Mouse (Mus musculus): ENCODE data around the gene Ctss. TPM values are rescaled to one million over a fixed set of nuclear protein-coding genes. Genes with fewer than 3 reads are reported as not detected.

Ctss gene
- total and polyA plus RNA-seq, 2 experiments from 2014 or later, result 9.8 to 26.6 TPM

DNA sequence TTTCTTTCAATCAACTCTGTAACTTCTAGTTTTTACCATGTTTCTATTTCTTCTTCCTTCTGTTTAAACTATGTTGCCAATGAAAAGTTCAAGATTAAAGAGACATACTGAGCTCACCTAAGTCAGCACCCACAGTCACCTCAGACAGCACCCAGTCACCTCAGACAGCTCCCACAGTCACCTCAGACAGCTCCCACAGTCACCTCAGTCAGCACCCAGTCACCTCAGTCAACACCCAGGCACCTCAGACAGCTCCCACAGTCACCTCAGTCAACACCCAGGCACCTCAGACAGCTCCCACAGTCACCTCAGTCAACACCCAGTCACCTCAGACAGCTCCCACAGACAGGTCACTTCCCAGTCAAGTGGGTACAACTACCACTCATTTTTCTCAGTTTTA, 15.6 kb downstream of the Ctss start:
- no peaks in the 10 kb centered on the region for H3K36me3 ChIP-seq (ENCODE audit: insufficient read depth, low read length)
- no peak overlapping the region for H3K9ac ChIP-seq (replicated peaks; ENCODE audit: low read length)
- H3K27me3 ChIP-seq (ENCODE audit: insufficient read depth, low read length), result no peaks in the 10 kb centered on the region
- no peak overlapping the region for H3K27ac ChIP-seq
- no peak for TF ChIP-seq CTCF (IDR thresholded peaks at IDR 0.05; ENCODE audit: low read depth)
- H3K9me3 ChIP-seq (ENCODE audit: low read length), result no peaks in the 10 kb centered on the region
- ATAC-seq, result no peak
- no peak for DNase-seq (ENCODE audit: low spot score)
- no peaks in the 10 kb centered on the region for H3K4me1 ChIP-seq (ENCODE audit: insufficient read depth, low read length)
- no peak overlapping the region for H3K4me3 ChIP-seq (ENCODE audit: low read length)
- no peak overlapping the region for H3K4me2 ChIP-seq (ENCODE audit: low read depth, low read length)

GRCm38 (mm10) chr3:95542981-95543380, 16.4 kb downstream of the Ctss start:
- TF ChIP-seq CTCF (IDR thresholded peaks at IDR 0.05; ENCODE audit: low read depth), result no peak
- H3K36me3 ChIP-seq (ENCODE audit: insufficient read depth, low read length), result no peaks in the 10 kb centered on the region
- H3K27me3 ChIP-seq (ENCODE audit: insufficient read depth, low read length), result no peaks in the 10 kb centered on the region
- no peak for DNase-seq (ENCODE audit: low spot score)
- H3K27ac ChIP-seq, result no peak overlapping the region
- ATAC-seq, result no peak
- no peak overlapping the region for H3K4me3 ChIP-seq (ENCODE audit: low read length)
- no peak overlapping the region for H3K4me2 ChIP-seq (ENCODE audit: low read depth, low read length)
- H3K4me1 ChIP-seq (ENCODE audit: insufficient read depth, low read length), result no peaks in the 10 kb centered on the region
- no peak overlapping the region for H3K9ac ChIP-seq (replicated peaks; ENCODE audit: low read length)
- H3K9me3 ChIP-seq (ENCODE audit: low read length), result no peaks in the 10 kb centered on the region; the same call in 1 of the 2 replicates
- WGBS, result 73% methylated on average over 7 of the region's 7 CpGs

- no peak overlapping the region for H3K9ac ChIP-seq (replicated peaks; ENCODE audit: low read length)
- no peak for DNase-seq (ENCODE audit: low spot score)
- ATAC-seq, result no peak
- H3K9me3 ChIP-seq (ENCODE audit: low read length), result no peaks in the 10 kb centered on the region; the same call in 1 of the 2 replicates
- no peak overlapping the region for H3K4me2 ChIP-seq (ENCODE audit: low read depth, low read length)
- no peaks in the 10 kb centered on the region for H3K27me3 ChIP-seq (ENCODE audit: insufficient read depth, low read length)
- H3K36me3 ChIP-seq (ENCODE audit: insufficient read depth, low read length), result no peaks in the 10 kb centered on the region
- no peak for TF ChIP-seq CTCF (IDR thresholded peaks at IDR 0.05; ENCODE audit: low read depth)
- H3K4me3 ChIP-seq (ENCODE audit: low read length), result no peak overlapping the region
- H3K27ac ChIP-seq, result no peak overlapping the region
- 54% methylated on average over 1 of the region's 1 CpGs for WGBS
- H3K4me1 ChIP-seq (ENCODE audit: insufficient read depth, low read length), result no peaks in the 10 kb centered on the region
Observed at GRCm38 (mm10) chr3:95550176-95550575, 23.6 kb downstream of the Ctss start.

- H3K36me3 ChIP-seq (ENCODE audit: insufficient read depth, low read length), result no peaks in the 10 kb centered on the region
- H3K9me3 ChIP-seq (ENCODE audit: low read length), result no peaks in the 10 kb centered on the region
- no peak overlapping the region for H3K4me2 ChIP-seq (ENCODE audit: low read depth, low read length)
- no peaks in the 10 kb centered on the region for H3K27me3 ChIP-seq (ENCODE audit: insufficient read depth, low read length)
- WGBS, result 66% methylated on average over 3 of the region's 3 CpGs
- H3K4me1 ChIP-seq (ENCODE audit: insufficient read depth, low read length), result no peaks in the 10 kb centered on the region
- H3K27ac ChIP-seq, result no peak overlapping the region
- no peak for TF ChIP-seq CTCF (IDR thresholded peaks at IDR 0.05; ENCODE audit: low read depth)
- ATAC-seq (no peak), DNase-seq (ENCODE audit: low spot score) (peak; percentile 5)
- H3K9ac ChIP-seq (replicated peaks; ENCODE audit: low read length), result no peak overlapping the region
- H3K4me3 ChIP-seq (ENCODE audit: low read length), result no peak overlapping the region
Observed at GRCm38 (mm10) chr3:95553986-95554385, 27.4 kb downstream of the Ctss start.

GRCm38 (mm10) chr3:95559437-95559836, 32.9 kb downstream of the Ctss start, which contains the start of gene Hormad1:
Hormad1 (plus strand) TSS chr3:95559677.
- Histone ChIP-seq H3K27me3 (ENCODE audit: insufficient read depth, low read length) (no peaks in the 10 kb centered on the region), H3K4me2 (ENCODE audit: low read depth, low read length) (no peak within 1 kb of the TSS), H3K36me3 (ENCODE audit: insufficient read depth, low read length) (no peaks in the 10 kb centered on the region), H3K27ac (no peak within 1 kb of the TSS), H3K4me3 (ENCODE audit: low read length) (no peak within 1 kb of the TSS), H3K4me1 (ENCODE audit: insufficient read depth, low read length) (no peaks in the 10 kb centered on the region), H3K9me3 (ENCODE audit: low read length) (no peaks in the 10 kb centered on the region), H3K9ac (replicated peaks; ENCODE audit: low read length) (no peak within 1 kb of the TSS)
- 90% methylated on average over 27 of the region's 27 CpGs for WGBS
- no peak for TF ChIP-seq CTCF (IDR thresholded peaks at IDR 0.05; ENCODE audit: low read depth)
- no peak for ATAC-seq
- no peak for DNase-seq (ENCODE audit: low spot score)

GRCm38 (mm10) chr3:95560738-95561137, 34.2 kb downstream of the Ctss start:
- ATAC-seq (no peak), DNase-seq (ENCODE audit: low spot score) (no peak)
- H3K27ac ChIP-seq, result no peak overlapping the region
- 98% methylated on average over 3 of the region's 3 CpGs for WGBS
- no peak for TF ChIP-seq CTCF (IDR thresholded peaks at IDR 0.05; ENCODE audit: low read depth)
- H3K4me2 ChIP-seq (ENCODE audit: low read depth, low read length), result no peak overlapping the region
- H3K4me1 ChIP-seq (ENCODE audit: insufficient read depth, low read length), result no peaks in the 10 kb centered on the region
- H3K4me3 ChIP-seq (ENCODE audit: low read length), result no peak overlapping the region
- no peaks in the 10 kb centered on the region for H3K36me3 ChIP-seq (ENCODE audit: insufficient read depth, low read length)
- no peaks in the 10 kb centered on the region for H3K9me3 ChIP-seq (ENCODE audit: low read length)
- no peaks in the 10 kb centered on the region for H3K27me3 ChIP-seq (ENCODE audit: insufficient read depth, low read length)
- no peak overlapping the region for H3K9ac ChIP-seq (replicated peaks; ENCODE audit: low read length)

- Histone ChIP-seq H3K4me3 (ENCODE audit: low read length) (no peak overlapping the region), H3K4me1 (ENCODE audit: insufficient read depth, low read length) (no peaks in the 10 kb centered on the region), H3K9me3 (ENCODE audit: low read length) (no peaks in the 10 kb centered on the region), H3K36me3 (ENCODE audit: insufficient read depth, low read length) (no peaks in the 10 kb centered on the region), H3K27ac (no peak overlapping the region), H3K27me3 (ENCODE audit: insufficient read depth, low read length) (no peaks in the 10 kb centered on the region), H3K4me2 (ENCODE audit: low read depth, low read length) (no peak overlapping the region), H3K9ac (replicated peaks; ENCODE audit: low read length) (no peak overlapping the region)
- no peak for TF ChIP-seq CTCF (IDR thresholded peaks at IDR 0.05; ENCODE audit: low read depth)
- no peak for ATAC-seq
- no peak for DNase-seq (ENCODE audit: low spot score)
- 72% methylated on average over 2 of the region's 2 CpGs for WGBS
Observed at GRCm38 (mm10) chr3:95561826-95562225, 35.2 kb downstream of the Ctss start.

Data from hindbrain, postnatal 0 days (tissue).